Mouse (Mus musculus) ovary, adult 18-20 months (tissue): ENCODE data around the gene Rnf157.

Experiments
- DNase-seq: peaks from one replicate; pipeline ENCODE4 v3.0.0; 2022; ENCODE audit warnings: low spot score, mixed read lengths

Gene Rnf157

GRCm38 (mm10) chr11:116412904-116413630, at the start of gene Rnf157:
Rnf157 (minus strand) TSS chr11:116413032.
- DNase-seq = peak; percentile 62

- no peak for DNase-seq
These were observed 47.0 kb upstream of the Rnf157 start for GRCm38 (mm10) chr11:116459786-116460185.

- no peak for DNase-seq
These were observed 43.4 kb upstream of the Rnf157 start for GRCm38 (mm10) chr11:116456234-116456633.

- no peak for DNase-seq
These were observed 41.1 kb upstream of the Rnf157 start for GRCm38 (mm10) chr11:116453889-116454288.

GRCm38 (mm10) chr11:116449341-116449740, 36.5 kb upstream of the Rnf157 start:
- no peak for DNase-seq

GRCm38 (mm10) chr11:116447822-116448221, 35.0 kb upstream of the Rnf157 start:
- DNase-seq = no peak

- no peak for DNase-seq
These were observed 33.6 kb upstream of the Rnf157 start for GRCm38 (mm10) chr11:116446308-116446887.

- peak; percentile 72 for DNase-seq
These were observed 32.9 kb upstream of the Rnf157 start for GRCm38 (mm10) chr11:116445596-116446307.

GRCm38 (mm10) chr11:116443935-116444334, 31.1 kb upstream of the Rnf157 start:
- DNase-seq = no peak

GRCm38 (mm10) chr11:116443311-116443710, 30.5 kb upstream of the Rnf157 start:
- no peak for DNase-seq

- no peak for DNase-seq
These were observed 30.0 kb upstream of the Rnf157 start for GRCm38 (mm10) chr11:116442867-116443177.

- DNase-seq = no peak
These were observed 29.5 kb upstream of the Rnf157 start for GRCm38 (mm10) chr11:116442129-116442866.

- no peak for DNase-seq
These were observed 27.7 kb upstream of the Rnf157 start for GRCm38 (mm10) chr11:116440408-116441068.

GRCm38 (mm10) chr11:116439269-116440240, 26.7 kb upstream of the Rnf157 start:
- no peak for DNase-seq

GRCm38 (mm10) chr11:116437541-116437940, 24.7 kb upstream of the Rnf157 start:
- no peak for DNase-seq

- DNase-seq = no peak
These were observed 24.0 kb upstream of the Rnf157 start for GRCm38 (mm10) chr11:116436725-116437331.

GRCm38 (mm10) chr11:116435992-116436724, 23.3 kb upstream of the Rnf157 start:
- no peak for DNase-seq

GRCm38 (mm10) chr11:116434967-116435752, 22.3 kb upstream of the Rnf157 start:
- no peak for DNase-seq
